In genomic region chr19:4099056-4099455, GRCm38 (mm10) we compare ENCODE assay signal across 7 mouse cellular contexts. TPM values are rescaled to one million over a fixed set of nuclear protein-coding genes. Genes with fewer than 3 reads are reported as not detected.
A peak's percentile ranks its signal among the peaks of the same experiment; 100 is the strongest.
DNase-seq lines count a peak whose midpoint lies in the region; ATAC-seq lines count a peak whose summit lies in the region.

No protein-coding gene starts in this region.

- H3K4me1 ChIP-seq in limb, embryonic 10.5 days, result peaks cover 54% of the 10 kb centered on the region
- H3K4me1 ChIP-seq in midbrain, embryonic 12.5 days, result peaks cover 55% of the 10 kb centered on the region

- ATAC-seq in midbrain, embryonic 12.5 days (ENCODE audit: low FRiP score, low read depth), result no peak

- H3K9me3 ChIP-seq in limb, embryonic 10.5 days (replicated peaks), result no peaks in the 10 kb centered on the region
- no peaks in the 10 kb centered on the region for H3K9me3 ChIP-seq in midbrain, embryonic 12.5 days

- peak overlapping the region; percentile 63; the same call in 1 of the 2 replicates for H3K4me3 ChIP-seq in limb, embryonic 10.5 days
- no peak overlapping the region for H3K4me3 ChIP-seq in midbrain, embryonic 12.5 days

- peak; percentile 97 for DNase-seq in adrenal gland, postnatal 10 days
- DNase-seq in embryo, embryonic 9.5 days (ENCODE audit: extremely low spot score), result peak; percentile 84
- peak; percentile 99 for DNase-seq in heart, adult 11 months
- peak; percentile 92 for DNase-seq in kidney, adult 11 months
- peak; percentile 90 for DNase-seq in limb, embryonic 10.5 days (ENCODE audit: low spot score)
- DNase-seq in skeletal muscle tissue, adult 2 months (ENCODE audit: low read depth, low spot score), result peak; percentile 89

- no peak overlapping the region for H3K9ac ChIP-seq in midbrain, embryonic 12.5 days (replicated peaks)

- H3K27ac ChIP-seq in limb, embryonic 10.5 days, result no peak overlapping the region
- no peak overlapping the region for H3K27ac ChIP-seq in midbrain, embryonic 12.5 days (replicated peaks)

- no peaks in the 10 kb centered on the region for H3K36me3 ChIP-seq in limb, embryonic 10.5 days
- H3K36me3 ChIP-seq in midbrain, embryonic 12.5 days, result no peaks in the 10 kb centered on the region

- WGBS in limb, embryonic 10.5 days, result 14% methylated on average over 9 of the region's 9 CpGs
- 11% methylated on average over 9 of the region's 9 CpGs for WGBS in midbrain, embryonic 12.5 days

- peaks cover 48% of the 10 kb centered on the region for H3K27me3 ChIP-seq in limb, embryonic 10.5 days (ENCODE audit: low read depth, poor library complexity, severe bottlenecking)
- H3K27me3 ChIP-seq in midbrain, embryonic 12.5 days, result peaks cover 46% of the 10 kb centered on the region

- peak overlapping the region; percentile 78; the same call in 1 of the 2 replicates for H3K4me2 ChIP-seq in midbrain, embryonic 12.5 days (replicated peaks)

RNA-seq across cellular contexts. Expression of gene Pitpnm1, which starts 0.7 kb away (rescaled TPM):
- total RNA-seq in adrenal gland, postnatal 10 days (2021), result 10 to 100 TPM; 59.7 to 75.1 TPM
- polyA plus RNA-seq in limb, embryonic 10.5 days (2016; fragmentation: Nextera tagmentation; extraction: Ambion mirVana), result 5.9 and 7.9 TPM in 2 replicates
- polyA plus RNA-seq in midbrain, embryonic 12.5 days (2016; fragmentation: Nextera tagmentation; extraction: Ambion mirVana), result 27.2 and 29.0 TPM in 2 replicates

RNA-seq across cellular contexts. Expression of gene Cdk2ap2, which starts 2.1 kb away (rescaled TPM):
- 10 to 100 TPM; 56.3 to 64.1 TPM for total RNA-seq in adrenal gland, postnatal 10 days (2021)
- 86.7 and 87.0 TPM in 2 replicates for polyA plus RNA-seq in limb, embryonic 10.5 days (2016; fragmentation: Nextera tagmentation; extraction: Ambion mirVana)
- 66.7 and 68.0 TPM in 2 replicates for polyA plus RNA-seq in midbrain, embryonic 12.5 days (2016; fragmentation: Nextera tagmentation; extraction: Ambion mirVana)

RNA-seq across cellular contexts. Expression of gene Cabp2, which starts 17.7 kb away (rescaled TPM):
- under 1 TPM in 1 of 2 experiments, not detected in 1; 0.63 TPM for total RNA-seq in adrenal gland, postnatal 10 days (2021)
- not detected in 2 replicates for polyA plus RNA-seq in limb, embryonic 10.5 days (2016; fragmentation: Nextera tagmentation; extraction: Ambion mirVana)
- polyA plus RNA-seq in midbrain, embryonic 12.5 days (2016; fragmentation: Nextera tagmentation; extraction: Ambion mirVana), result not detected in 2 replicates

RNA-seq across cellular contexts. Expression of gene Aip, which starts 26.6 kb away (rescaled TPM):
- total RNA-seq in adrenal gland, postnatal 10 days (2021), result 10 to 100 TPM; 71.5 to 73.4 TPM
- 74.9 and 79.2 TPM in 2 replicates for polyA plus RNA-seq in limb, embryonic 10.5 days (2016; fragmentation: Nextera tagmentation; extraction: Ambion mirVana)
- 59.5 and 63.6 TPM in 2 replicates for polyA plus RNA-seq in midbrain, embryonic 12.5 days (2016; fragmentation: Nextera tagmentation; extraction: Ambion mirVana)

RNA-seq across cellular contexts. Expression of gene Gstp3, which starts 39.7 kb away (rescaled TPM):
- total RNA-seq in adrenal gland, postnatal 10 days (2021), result 10 to 100 TPM; 42.6 to 90.1 TPM
- not detected in 2 replicates for polyA plus RNA-seq in limb, embryonic 10.5 days (2016; fragmentation: Nextera tagmentation; extraction: Ambion mirVana)
- not detected in 2 replicates for polyA plus RNA-seq in midbrain, embryonic 12.5 days (2016; fragmentation: Nextera tagmentation; extraction: Ambion mirVana)
